Mouse (Mus musculus) urinary bladder, postnatal 4 days (tissue): ENCODE measurements around the gene Dntt.

Experiments used
- DNase-seq, 2 experiments: peaks; one replicate each; pipeline ENCODE4 v3.0.0; 2021 to 2022; ENCODE audit warnings: low spot score in 2 of 2

Gene Dntt

DNA sequence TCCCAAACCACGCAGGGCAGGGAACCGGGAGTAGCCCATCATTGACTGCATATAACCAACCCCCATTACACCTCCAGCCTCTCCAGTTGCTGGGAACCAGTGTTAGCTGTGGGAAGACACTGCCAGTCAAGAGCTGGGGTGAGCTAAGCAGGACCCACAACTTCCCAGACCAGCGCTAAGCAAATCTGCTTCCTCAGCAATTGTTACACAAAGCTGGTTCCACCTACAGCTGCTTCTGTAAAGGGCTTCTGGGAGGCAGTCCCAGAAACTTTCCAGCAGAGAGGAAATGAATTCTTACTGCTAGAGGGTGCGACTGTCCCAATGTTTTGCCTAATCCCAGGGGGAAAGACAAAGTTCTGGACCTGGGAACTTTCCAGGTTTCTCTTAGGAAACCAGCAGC, 25.6 kb downstream of the Dntt start:
- DNase-seq: no peak

DNA sequence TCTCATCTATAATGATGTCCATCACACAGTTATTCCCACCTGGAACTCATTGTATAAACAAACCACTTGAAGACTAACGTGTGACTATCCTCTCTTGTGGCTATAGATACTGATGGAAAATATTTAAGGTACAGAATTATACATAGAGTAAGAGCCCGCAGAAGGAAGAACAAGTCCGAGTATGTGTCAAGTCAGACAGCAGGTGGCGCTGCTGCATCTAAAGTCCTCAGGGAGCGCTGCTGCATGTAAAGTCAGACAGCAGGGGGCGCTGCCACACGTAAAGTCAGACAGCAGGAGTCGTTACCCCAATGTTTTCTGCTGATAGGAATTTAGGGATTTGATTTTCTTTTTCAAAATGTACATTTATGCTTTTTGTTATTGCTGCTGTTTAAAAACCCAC, 42.4 kb downstream of the Dntt start:
- peak; percentile 61 to 88 for DNase-seq

DNA sequence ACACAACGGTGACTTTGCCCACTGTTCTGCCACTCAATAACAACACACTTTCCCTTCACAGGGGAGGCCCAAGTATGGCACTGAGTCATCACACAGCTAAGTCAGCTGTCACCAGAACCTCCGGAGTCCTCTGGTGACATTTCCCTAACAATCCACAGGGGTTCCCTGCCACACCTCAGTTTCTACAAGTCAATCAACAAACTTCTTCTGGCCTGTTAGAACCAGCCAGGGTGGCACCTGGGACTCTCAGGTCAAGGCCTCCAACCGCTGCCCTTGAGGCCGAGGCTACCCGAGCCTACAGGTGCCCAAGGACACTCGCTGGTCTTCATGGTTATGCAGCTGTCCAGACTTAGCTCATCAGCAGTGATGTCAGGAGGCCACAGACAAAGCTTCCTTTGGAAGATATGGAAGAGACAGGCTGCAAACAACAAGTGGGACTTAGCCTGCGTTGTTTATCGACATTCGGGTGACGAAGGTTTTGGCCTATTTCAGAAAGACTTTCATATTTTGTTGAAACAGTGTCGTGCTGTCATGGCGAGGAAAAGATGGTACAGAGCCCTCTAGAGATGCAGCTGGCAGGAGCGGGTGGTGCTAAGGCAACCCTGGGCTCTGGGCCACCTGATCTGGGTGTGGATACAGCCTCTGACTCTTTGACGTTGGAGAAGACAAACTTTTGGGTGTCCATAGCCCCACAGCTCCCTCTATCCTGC, 44.8 kb downstream of the Dntt start:
- DNase-seq: peak in 1 of 2 experiments; percentile 47

DNA sequence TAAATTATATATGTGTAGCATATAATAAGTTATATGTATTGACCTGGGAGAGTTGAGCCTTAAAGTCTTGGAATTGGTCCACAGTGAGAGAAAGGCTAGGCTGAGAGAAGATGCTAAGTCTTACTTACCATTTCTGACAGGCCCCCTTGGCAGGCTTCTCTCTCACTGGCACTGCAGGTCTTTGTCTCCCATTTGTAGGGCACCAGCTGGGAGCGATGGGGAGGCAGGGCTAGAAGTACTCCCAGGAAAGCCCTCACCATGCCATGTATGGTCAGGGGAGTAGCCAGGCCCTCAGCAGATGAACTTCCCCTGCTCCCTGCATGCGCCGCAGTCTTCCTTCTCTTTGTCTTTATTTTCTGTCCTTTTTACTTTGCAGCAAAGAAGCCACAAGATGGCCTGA, 47.8 kb downstream of the Dntt start, which contains the start of gene Opalin:
Gene Opalin (minus strand): TSS at position 208 of the 400 bp plus-strand sequence.
- peak in 1 of 2 experiments; percentile 44 for DNase-seq

DNA sequence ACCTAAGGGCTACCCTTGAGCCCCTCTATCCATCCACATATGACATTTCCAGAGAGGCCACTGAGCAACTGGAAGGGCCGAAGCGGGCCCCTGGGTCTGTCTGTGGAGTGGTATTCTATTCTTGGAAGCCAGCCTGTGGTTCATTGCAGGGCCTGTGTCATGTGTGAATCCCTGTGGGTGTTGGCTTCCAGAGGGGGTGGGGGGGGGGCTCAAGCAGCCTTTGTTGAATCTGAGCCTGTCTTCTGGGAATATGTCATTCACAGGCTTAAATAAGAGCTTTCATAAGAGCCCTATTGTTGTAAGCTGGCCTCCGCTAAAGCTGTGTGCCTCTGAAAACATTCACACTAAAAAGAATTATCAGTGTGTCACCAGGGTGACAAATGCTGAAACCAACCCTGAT, 52.5 kb downstream of the Dntt start:
- peak in 1 of 2 experiments; percentile 46 for DNase-seq

DNA sequence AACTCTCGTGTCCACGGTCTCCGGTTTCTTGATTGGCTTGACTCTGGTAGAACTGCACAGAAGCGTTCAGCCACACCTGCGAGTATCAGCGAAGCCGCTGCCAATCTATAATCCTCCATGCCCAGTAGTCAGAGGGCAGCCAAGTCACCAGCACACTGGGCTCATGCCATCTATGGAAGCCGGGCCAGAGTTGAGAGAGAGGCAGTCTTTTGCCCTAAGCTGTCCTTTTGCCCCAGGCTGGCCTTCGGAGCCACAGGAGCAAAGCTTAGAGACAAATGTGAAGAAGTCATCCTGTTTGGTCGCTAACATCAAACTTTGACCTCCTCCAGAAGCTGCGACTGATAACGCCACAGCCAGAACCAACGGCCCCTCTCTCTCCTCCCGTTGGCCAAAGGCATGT, 54.6 kb downstream of the Dntt start:
- DNase-seq: no peak

DNA sequence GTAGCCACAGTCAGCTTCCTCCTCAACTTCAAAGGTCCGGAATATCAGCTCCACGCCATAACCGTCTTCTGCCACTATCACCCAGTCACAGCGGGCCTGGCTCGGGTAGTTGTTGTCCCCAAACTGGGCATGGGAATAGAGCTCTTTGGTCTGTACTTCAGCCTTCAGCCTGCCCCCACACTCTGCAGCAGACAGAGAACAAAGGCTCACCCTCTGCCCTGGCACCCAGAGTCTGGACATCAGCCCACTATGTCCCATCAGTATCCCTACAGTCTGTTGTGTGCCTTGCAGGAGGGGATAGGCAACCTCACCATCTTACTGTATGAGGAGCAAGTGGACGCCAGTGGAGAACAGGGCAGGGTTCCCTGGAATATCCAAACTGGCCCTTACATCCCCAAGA, 57.2 kb downstream of the Dntt start:
- no peak for DNase-seq

DNA sequence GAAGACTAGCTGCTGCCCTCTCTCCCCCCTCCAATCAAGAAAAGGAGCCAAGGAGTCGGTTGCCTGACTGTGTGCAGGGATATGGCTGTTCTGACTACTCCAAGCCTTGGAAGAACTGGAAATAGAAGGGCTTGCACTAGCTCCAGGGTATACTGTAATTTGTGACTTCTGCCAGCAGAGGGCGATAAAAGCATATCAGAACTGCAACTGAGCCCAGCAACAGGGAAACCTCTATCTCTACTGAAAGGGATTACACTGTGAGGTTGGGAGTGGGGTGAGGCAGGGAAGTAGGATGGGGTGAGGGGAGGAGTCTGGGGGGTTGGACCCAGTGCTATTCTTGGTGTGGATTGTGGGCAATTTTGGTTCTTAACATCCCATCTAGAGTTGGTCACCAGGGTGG, 57.6 kb downstream of the Dntt start:
- peak in 1 of 2 experiments; percentile 38 for DNase-seq

DNA sequence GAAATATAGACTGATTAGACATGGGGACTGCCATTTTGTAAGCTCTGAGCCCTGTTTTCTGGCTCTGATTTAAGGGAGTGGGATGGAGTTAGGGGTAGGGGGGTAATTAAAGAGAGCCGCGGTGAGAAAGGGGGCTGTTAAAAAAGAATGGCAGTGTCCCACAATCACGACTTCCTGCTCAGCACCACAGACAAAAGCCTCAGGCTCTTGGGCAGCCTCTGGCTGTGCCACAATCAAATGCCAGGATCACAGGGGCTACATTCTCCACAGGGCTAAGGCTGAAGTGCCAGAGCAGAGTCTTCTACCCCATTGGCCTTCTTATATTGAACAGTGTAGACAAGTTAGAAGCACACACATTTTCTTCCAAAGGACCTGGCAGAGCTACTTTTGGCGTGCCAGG, 58.8 kb downstream of the Dntt start:
- DNase-seq: no peak

DNA sequence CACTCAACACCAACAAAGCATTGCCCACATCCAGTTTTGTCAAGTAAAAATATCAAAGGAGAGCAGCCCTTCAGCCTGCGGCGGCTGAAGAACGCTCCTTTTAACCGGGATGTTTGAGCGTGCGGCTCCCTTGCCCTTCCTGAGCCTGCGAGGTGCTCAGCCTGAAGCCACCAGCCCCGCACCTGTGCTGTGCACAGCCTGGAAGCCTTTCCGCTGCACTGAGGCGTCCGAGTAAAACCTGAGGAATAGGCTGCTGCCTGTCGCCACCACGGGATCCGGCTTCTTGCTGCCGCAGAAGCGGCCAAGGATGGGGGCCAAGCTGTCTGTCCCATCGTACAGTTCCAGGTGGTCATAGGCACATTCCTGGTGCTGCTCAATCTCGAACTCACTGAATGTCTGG, 59.4 kb downstream of the Dntt start:
- no peak for DNase-seq

DNA sequence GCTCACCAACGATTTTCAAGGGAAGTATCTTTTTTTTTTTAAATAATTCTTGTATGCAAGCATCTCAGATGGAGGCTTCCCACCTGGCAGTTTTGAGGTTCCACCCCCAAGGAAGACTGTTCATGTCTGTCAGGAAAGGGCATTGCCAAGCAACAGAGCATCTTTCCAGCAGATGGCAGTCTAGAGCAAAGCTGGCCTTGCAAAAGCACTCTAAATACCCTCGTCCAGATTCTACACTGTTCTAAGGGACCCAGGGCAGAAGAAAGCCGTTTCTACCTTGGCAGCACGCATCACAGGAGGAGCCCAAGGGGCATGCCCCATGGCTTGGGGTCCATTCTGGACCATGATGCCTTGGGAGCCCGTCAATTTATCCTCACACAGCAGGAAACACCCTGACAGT, 60.8 kb downstream of the Dntt start:
- DNase-seq: no peak

DNA sequence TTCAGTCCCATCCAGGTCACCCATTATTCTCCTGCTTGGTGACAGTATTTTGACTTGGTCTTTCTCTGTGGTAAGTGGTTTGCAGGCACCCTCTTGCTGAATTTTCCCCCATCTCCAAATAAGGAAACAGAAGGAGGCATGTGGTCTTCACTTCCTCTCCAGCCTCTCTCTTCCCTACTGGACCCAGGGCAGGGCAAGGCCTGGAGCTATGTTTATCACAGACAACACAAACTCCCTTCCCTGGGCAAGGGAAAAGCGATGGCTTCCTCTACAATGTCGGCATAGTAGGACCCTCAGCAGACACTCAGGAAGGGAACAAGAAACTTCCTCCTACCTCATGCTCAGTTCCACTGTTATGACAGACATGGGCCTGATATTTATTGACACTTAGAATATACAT, 62.8 kb downstream of the Dntt start:
- DNase-seq: no peak

DNA sequence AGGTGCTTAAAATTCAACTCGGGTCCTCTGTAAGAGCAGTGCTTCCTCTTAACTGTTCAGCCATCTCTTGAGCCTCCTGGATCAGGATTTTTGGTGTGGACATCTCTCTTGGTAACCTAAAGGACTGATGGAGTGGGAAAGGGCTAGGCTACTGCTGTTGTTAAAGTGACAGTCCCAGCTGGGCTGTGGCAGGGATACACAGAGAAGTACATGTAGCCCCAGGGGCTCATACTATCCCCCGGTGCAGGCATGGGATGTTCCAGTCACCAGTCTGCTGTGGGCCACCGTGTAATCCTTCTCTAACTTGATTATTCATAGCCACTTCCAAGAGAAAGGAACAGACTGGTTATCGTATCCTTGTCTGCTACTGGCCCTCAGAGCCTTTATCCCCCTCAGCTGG, 68.0 kb downstream of the Dntt start:
- no peak for DNase-seq

DNA sequence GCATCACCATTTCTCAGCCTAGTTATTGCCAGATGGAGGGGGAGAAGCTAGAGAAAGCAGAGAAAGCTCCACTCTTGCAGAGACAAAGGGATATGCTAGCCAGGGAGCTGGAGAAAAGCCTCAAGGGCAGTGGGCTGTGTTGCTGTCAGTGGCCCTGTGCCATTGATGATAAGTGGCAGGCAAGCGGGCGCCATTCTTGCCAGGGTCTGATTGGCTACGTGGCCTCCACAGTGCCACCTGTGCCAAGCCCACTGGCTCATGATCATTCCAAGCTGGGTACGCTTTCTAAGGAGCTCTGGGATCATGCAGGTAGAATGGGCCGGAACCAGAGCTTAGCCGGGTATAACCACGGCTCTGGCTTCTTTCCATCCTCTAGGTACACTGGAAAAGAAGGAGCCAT, 71.8 kb downstream of the Dntt start:
- no peak for DNase-seq

DNA sequence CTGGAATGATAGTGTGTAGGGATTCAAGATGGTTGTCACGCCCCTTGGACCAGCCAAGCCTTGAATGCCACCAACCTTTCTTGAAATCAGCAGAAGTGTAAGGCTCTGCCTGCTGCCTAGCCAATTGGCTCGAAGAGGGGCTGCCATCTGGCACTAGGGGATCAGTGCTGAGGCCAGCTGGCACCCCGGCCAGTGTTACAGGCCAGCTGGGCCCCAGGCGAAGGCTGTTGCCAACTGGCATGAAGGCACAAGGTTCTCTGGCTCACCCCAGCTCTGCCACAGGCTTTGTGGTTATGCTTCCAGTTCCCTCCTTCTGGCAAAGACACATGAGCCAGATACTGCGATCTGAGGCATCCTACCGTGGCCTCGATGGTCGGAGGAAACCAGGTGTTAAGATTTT, 72.3 kb downstream of the Dntt start:
- DNase-seq: no peak

DNA sequence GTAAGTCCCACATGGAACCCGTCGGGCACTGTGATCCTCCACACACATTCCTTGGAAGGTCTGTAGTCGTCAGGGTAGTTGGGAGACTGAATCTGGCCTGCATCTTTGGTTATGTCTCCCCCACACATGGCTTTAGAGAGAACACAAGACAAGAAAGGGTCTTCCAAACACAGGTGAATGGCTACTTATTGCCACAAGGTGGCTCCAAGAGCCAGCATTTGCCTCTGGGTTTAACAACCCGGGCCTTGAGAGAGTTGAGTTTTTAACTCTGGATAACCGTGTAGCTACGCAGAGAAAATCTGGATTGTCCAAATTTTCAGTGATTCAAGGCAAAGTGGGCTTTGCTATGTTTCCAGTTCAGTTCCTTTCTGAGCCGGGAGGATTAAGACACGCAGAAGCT, 75.8 kb downstream of the Dntt start:
- DNase-seq: no peak

DNA sequence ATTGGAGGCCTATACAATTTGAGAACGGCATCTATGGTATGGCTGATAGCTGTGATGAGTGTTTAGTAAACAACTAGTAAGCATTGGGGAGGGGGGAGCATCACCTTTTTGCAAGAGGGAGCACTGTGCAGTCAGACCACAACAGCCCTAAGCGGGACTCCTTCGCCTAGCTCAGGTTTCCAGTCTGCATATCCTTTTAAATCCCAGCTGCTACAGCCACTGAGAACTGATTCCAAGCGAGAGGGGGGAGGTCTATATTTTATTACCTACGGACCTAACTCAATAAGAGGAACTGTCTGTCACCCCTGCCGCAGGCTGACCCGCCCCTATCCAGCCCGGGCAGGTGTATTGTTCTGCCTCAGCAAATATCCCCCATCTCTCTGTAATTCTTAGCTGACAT, 78.5 kb downstream of the Dntt start:
- no peak for DNase-seq

DNA sequence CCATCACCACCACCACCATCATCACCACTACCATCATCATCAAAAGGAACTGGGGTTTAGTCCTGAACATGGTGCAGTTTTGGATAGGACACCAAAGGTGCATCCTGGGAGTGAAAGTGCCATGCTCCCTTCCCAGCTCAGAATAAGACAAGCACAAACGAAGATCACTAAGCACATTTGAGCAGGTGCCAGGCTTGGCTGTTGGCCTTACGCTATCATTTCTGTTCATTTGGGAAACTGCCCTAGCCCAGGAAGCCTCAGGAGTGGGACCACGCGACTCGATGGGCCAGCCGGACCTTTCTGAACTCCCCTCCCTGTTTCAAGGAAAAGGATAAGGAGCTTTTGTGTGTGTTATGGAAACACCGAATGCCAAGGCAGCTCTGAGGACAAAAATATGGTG, 79.6 kb downstream of the Dntt start:
- DNase-seq: no peak
